Mouse (Mus musculus) heart, embryonic 16.5 days (tissue): ENCODE results near the gene Sestd1. TPM values are rescaled to one million over a fixed set of nuclear protein-coding genes. Genes with fewer than 3 reads are reported as not detected.

Source experiments
- ATAC-seq: fragments of 200-750 bp; cut with Nextera tagmentation; replicated peaks from 2 replicates; pipeline ENCODE4 v1.8.0; 2017; ENCODE audit warnings: moderate number of reproducible peaks; ENCODE audit not compliant: insufficient read depth, low FRiP score; ENCODE audit errors: extremely low read depth
- H3K27ac ChIP-seq: fragments of 300-500 bp; sonication (generic); 2 replicates; pipeline ENCODE4 v1.5.1; 2014; ENCODE audit warnings: mild to moderate bottlenecking, low read length, control low read depth, moderate library complexity
- H3K27me3 ChIP-seq: fragments of 300-500 bp; sonication (generic); 2 replicates; pipeline ENCODE4 v1.6.1; 2014; ENCODE audit warnings: low read length, mixed read lengths; ENCODE audit not compliant: control insufficient read depth, insufficient read depth
- H3K36me3 ChIP-seq: fragments of 300-500 bp; sonication (generic); 2 replicates; pipeline ENCODE4 v1.6.1; 2014; ENCODE audit not compliant: control insufficient read depth, insufficient read depth
- H3K4me1 ChIP-seq: fragments of 300-500 bp; sonication (generic); 2 replicates; pipeline ENCODE4 v1.6.1; 2014; ENCODE audit warnings: low read length, mixed read lengths; ENCODE audit not compliant: control insufficient read depth, insufficient read depth
- H3K4me2 ChIP-seq: fragments of 300-500 bp; sonication (generic); 2 replicates; pipeline ENCODE4 v1.6.1; 2014; ENCODE audit warnings: low read depth, mild to moderate bottlenecking, control low read depth, low read length
- H3K4me3 ChIP-seq: fragments of 300-500 bp; sonication (generic); 2 replicates; pipeline ENCODE4 v1.5.1; 2014; ENCODE audit warnings: mild to moderate bottlenecking, control low read depth, low read length
- H3K9ac ChIP-seq: fragments of 300-500 bp; sonication (generic); 2 replicates; pipeline ENCODE4 v1.6.1; 2014; ENCODE audit warnings: low read length, control low read depth
- H3K9me3 ChIP-seq: fragments of 300-500 bp; sonication (generic); replicated peaks from 2 replicates; pipeline ENCODE4 v1.6.1; 2016; ENCODE audit warnings: low read length; ENCODE audit not compliant: control insufficient read depth
- WGBS: fragments of 180-500 bp; shearing (Covaris S2); extraction: QIAGEN DNeasy Blood & Tissue Kit; methylation state at CpG from one replicate; pipeline ENCODE4 v1.1.7; 2014; 5-methylcytosine and 5-hydroxymethylcytosine counted together
- polyA plus RNA-seq: library from polyadenylated mRNA; unstranded; fragments of >200 nt; fragmentation: Nextera tagmentation; extraction: Ambion mirVana; gene quantifications from 2 replicates; pipeline ENCODE4 v1.2.1, GENCODE M21; 2015

Sestd1 gene
- polyA plus RNA-seq, 1 experiment from 2014 or later, result 10.3 TPM

DNA sequence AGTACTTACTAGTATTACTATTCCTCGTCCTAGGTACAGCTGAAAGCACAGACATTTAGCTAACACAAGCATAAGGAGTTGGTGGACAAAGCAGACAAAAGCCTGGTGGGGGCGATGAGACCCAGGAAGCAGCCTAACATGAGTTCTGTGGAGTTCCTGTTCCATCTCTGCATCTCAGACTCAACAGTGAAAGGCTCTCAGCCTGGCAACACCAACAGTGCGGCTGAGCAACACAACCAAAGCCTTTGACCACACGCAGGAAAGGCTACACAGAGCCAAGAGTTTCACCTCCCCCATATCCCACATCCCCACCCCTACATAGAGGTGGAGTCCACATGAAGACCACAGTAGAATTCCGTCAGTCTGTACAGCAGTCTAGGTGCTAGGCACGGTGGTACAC, 15.8 kb downstream of the Sestd1 start:
- whole genome bisulfite sequencing, result 82% methylated on average over 6 of the region's 6 CpGs
- Histone ChIP-seq H3K36me3 (no peaks in the 10 kb centered on the region), H3K27ac (no peak overlapping the region), H3K4me3 (no peak overlapping the region), H3K4me1 (peaks cover 42% of the 10 kb centered on the region), H3K4me2 (no peak overlapping the region), H3K9ac (no peak overlapping the region), H3K27me3 (no peaks in the 10 kb centered on the region), H3K9me3 (no peaks in the 10 kb centered on the region)
- ATAC-seq, result no peak

DNA sequence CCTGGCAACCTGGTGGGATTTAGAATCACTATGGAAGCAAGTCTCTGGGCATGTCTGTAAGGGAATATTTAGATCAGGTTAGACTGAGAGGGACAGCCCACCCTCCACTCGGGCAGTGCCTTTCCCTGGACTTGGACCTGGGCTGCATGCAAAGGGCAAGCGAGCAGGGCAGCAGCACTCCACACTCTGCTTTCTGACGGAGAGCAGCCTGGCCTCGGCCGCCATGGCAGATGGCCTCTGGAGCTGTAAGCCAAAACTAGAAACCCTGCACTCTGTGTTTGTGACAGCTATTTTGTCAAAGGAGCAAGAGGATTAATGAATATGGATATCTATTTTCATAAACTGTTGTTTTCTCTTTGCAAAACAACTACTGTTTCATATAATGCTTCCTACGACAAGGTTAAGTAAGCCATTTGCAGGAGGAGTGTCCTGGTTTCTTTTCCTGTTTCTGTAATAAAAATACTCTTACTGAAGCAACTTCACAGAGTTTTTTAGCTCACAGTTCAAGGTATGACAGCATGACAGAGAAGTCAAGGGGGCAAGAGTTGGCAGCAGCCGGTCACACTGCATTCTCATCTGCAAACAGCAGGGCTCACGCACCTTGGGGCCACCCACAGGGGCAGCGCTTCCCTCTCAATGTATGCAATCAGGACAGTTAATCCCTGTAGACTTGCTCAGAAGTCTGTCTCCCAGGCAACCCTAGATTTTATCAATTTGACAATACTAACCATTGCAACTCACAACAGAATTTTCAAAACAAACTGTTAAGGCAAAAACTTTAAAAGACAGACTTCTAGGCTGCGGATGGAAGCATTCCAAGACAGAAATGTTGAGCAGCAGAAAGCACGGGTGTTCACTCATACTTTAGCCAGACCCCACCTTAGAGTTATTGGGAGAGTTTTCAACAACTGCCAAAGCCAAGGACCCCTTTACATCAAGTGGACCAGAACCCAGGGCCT, 16.6 kb downstream of the Sestd1 start:
- no peak for ATAC-seq
- H3K36me3 ChIP-seq, result no peaks in the 10 kb centered on the region
- no peak overlapping the region for H3K4me2 ChIP-seq
- peak overlapping the region; percentile 26; the same call in 1 of the 2 replicates for H3K27ac ChIP-seq
- H3K27me3 ChIP-seq, result no peaks in the 10 kb centered on the region
- H3K4me3 ChIP-seq, result no peak overlapping the region
- H3K9me3 ChIP-seq, result no peaks in the 10 kb centered on the region
- H3K9ac ChIP-seq, result no peak overlapping the region; the same call in 1 of the 2 replicates
- H3K4me1 ChIP-seq, result peaks cover 43% of the 10 kb centered on the region
- WGBS, result 58% methylated on average over 11 of the region's 11 CpGs

DNA sequence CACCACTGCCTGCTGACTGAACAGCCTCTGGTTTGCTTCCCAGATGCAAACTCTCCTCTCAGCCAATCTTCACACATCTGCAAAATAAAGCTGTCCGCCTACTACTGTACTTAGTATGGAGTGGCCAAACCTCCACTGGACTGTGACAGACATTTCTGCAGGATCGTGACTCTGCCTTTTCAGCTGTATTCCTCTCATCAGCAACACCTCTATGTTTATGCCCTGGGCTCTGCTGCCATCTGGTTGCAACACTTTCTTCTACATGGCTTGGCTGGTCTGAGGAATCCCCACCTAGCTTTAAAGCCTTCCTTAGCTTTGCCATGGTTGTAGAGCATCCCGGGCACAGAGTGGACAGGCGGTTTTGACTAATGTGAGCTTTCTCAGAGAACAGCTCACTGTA, 20.3 kb downstream of the Sestd1 start:
- no peaks in the 10 kb centered on the region for H3K36me3 ChIP-seq
- WGBS, result 56% methylated on average over 4 of the region's 4 CpGs
- no peak overlapping the region for H3K27ac ChIP-seq
- no peak overlapping the region for H3K4me2 ChIP-seq
- H3K4me1 ChIP-seq, result peaks cover 39% of the 10 kb centered on the region
- ATAC-seq, result peak; percentile 53
- H3K9ac ChIP-seq, result no peak overlapping the region
- H3K4me3 ChIP-seq, result no peak overlapping the region
- H3K9me3 ChIP-seq, result no peaks in the 10 kb centered on the region
- H3K27me3 ChIP-seq, result no peaks in the 10 kb centered on the region

DNA sequence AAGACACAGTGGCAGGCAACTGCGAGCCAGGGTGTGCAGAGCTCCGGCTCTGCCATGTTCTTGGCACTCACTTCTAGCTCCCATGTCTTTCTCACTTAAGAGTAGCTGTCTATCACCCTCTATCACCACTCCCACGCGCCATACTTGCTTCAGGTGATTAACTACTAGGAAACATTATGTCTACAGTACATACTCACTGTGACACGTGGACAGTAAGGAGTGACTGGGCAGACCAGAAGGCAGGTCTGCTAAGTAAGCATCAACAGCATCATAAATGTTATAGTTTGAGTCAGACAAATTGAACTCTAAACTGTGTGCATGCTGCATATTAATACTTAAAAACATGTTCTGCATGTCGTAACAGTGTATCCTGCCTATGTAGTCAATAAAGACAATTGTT, 27.2 kb downstream of the Sestd1 start:
- peaks cover 16% of the 10 kb centered on the region for H3K4me1 ChIP-seq
- 52% methylated on average over 6 of the region's 6 CpGs for WGBS

DNA sequence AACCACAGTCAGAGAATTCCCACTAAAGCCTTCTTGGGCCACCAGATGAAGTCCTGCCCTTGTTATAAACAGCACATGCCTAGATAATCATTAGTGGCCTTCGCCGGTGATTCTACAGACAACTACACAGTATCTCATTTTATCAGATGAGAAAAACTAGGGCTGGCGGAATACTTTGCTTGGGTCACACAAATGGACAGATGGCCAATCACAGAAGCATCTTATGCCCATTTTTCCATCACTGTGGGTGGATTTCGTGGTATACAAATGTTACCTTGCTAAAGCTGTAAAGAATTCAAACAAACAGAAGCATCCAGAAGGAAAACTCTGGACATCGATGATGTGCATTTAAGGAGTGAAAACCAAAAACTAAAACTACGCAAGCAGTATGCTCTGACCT, 28.7 kb downstream of the Sestd1 start:
- H3K36me3 ChIP-seq, result no peaks in the 10 kb centered on the region
- H3K4me3 ChIP-seq, result no peak overlapping the region
- 83% methylated on average over 6 of the region's 6 CpGs for WGBS
- H3K4me1 ChIP-seq, result peaks cover 27% of the 10 kb centered on the region
- H3K27ac ChIP-seq, result no peak overlapping the region
- no peak overlapping the region for H3K9ac ChIP-seq
- H3K9me3 ChIP-seq, result no peaks in the 10 kb centered on the region
- no peak for ATAC-seq
- no peak overlapping the region for H3K4me2 ChIP-seq
- H3K27me3 ChIP-seq, result no peaks in the 10 kb centered on the region

More for the DNA sequence above, 27.2 kb downstream of the Sestd1 start:
- ATAC-seq, result 0 out of 2 replicates have a peak, but pooled peaks have one; percentile 38
- Histone ChIP-seq H3K4me3 (no peak overlapping the region), H3K27ac (no peak overlapping the region), H3K4me2 (no peak overlapping the region), H3K36me3 (no peaks in the 10 kb centered on the region), H3K9me3 (no peaks in the 10 kb centered on the region), H3K27me3 (no peaks in the 10 kb centered on the region), H3K9ac (no peak overlapping the region)

DNA sequence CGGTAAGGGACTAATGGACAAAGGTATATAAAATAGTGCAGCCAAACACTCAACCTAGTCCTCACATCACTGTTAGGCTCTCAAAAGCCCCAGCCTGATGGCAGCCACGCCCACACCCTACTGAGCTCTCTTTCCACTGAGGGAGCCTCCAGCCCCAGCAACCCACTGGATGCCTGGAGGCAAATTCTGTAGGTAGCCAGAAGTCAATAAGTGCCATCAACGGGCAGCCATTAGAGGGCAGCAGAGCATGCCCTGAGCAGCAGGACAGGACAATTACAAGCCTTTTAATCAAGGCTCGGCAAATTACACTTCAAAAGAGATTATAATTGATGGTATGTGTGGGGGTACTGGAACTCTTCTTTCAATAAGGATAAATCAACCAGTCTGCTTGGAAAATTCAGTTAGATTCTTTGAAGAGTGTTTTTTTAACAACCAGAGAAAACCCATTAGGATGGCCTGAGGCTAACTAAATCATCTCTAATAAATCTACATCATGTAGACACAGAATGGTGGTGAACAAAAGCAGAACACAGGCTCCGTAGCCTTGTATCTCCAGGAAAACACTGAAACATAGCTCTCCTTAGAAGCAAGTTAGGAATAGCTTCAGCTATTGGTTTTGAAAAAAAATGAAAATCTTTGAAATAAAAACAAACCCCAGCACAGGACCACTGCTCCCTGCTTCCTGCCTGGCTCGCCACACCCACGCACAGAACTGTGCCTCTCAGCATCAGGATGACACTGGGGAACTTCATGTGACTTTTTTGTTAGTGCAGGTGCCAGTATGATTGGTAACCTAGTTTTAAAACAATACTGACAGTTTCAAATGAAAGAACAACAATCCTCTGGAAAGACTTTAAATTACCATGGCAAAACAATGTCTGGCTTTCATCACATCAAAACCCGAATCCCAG, 30.4 kb downstream of the Sestd1 start:
- H3K27me3 ChIP-seq, result no peaks in the 10 kb centered on the region
- no peaks in the 10 kb centered on the region for H3K9me3 ChIP-seq
- H3K4me3 ChIP-seq, result no peak overlapping the region
- peaks cover 34% of the 10 kb centered on the region for H3K4me1 ChIP-seq
- H3K27ac ChIP-seq, result no peak overlapping the region
- no peak overlapping the region for H3K4me2 ChIP-seq
- no peaks in the 10 kb centered on the region for H3K36me3 ChIP-seq
- WGBS, result 40% methylated on average over 8 of the region's 8 CpGs
- H3K9ac ChIP-seq, result no peak overlapping the region
- peak; percentile 40; the same call in 1 of the 2 replicates for ATAC-seq

DNA sequence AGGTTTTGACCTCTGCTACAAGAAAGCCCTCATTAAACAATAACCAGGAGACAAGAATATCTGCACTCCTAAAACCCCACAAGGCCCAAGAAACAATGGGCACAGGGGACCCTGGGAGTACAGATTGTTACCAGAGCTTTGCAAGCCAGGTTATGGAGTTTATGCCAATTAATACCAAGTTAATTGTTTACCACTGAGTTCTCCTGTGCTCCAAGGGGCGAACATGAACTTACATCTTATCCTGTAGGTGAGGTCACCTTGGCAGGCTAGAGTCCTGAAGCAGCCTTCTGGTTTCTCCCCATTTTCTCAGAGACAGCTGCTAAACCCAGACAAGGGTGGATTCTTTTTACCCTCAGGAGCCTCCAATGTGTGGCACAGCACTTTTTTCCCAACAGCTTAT, 32.0 kb downstream of the Sestd1 start:
- Histone ChIP-seq H3K4me1 (peaks cover 34% of the 10 kb centered on the region), H3K27me3 (no peaks in the 10 kb centered on the region), H3K4me2 (no peak overlapping the region), H3K27ac (no peak overlapping the region), H3K36me3 (no peaks in the 10 kb centered on the region; the same call in 1 of the 2 replicates), H3K4me3 (no peak overlapping the region), H3K9me3 (no peaks in the 10 kb centered on the region), H3K9ac (no peak overlapping the region)
- no peak for ATAC-seq
- WGBS, result 84% methylated on average over 1 of the region's 1 CpGs

DNA sequence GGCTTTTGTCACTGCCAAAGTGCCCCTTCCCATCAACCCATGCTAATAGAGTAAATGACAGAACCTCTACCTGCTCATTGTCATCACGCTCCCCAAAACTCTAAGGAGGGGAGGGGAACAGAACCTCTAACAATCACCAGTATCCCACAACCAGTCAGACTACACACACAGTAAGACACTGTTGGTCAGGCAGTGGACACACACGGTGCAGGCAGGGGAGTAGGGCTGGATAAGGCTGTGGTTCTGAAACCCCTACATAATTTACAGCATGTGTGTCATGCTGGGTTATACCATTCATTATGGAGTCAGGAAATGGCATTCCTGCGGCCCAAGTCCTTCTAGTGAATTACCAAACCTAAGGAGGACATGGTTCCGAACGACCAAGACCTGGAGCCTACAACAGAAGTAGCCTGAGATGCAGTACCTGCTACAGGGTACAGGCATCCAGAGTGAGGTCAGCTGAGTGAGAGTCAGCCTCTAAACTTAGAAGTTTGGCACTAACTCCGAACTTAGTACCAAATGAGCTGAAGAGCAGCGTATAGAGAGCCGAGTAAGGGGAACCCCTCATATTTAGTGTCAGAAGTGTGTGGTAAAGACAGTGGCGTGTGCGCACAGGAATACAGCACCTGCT, 33.1 kb downstream of the Sestd1 start:
- Histone ChIP-seq H3K27me3 (no peaks in the 10 kb centered on the region), H3K36me3 (no peaks in the 10 kb centered on the region; the same call in 1 of the 2 replicates), H3K9me3 (no peaks in the 10 kb centered on the region), H3K4me3 (no peak overlapping the region), H3K4me2 (no peak overlapping the region), H3K9ac (no peak overlapping the region), H3K27ac (no peak overlapping the region), H3K4me1 (peaks cover 30% of the 10 kb centered on the region)
- 0 out of 2 replicates have a peak, but pooled peaks have one; percentile 24 for ATAC-seq
- 69% methylated on average over 10 of the region's 10 CpGs for WGBS
